Mouse (Mus musculus) lung, postnatal 14 days (tissue): ENCODE measurements around the gene Fam20b.
"Not testable (repeated sequence)": the region's sequence is repeated elsewhere in the genome, so short reads cannot be mapped to it uniquely, and the experiment has no call there.

Source experiments
- DNase-seq: peaks from one replicate; pipeline ENCODE4 v3.0.0; 2021

Fam20b gene

DNA sequence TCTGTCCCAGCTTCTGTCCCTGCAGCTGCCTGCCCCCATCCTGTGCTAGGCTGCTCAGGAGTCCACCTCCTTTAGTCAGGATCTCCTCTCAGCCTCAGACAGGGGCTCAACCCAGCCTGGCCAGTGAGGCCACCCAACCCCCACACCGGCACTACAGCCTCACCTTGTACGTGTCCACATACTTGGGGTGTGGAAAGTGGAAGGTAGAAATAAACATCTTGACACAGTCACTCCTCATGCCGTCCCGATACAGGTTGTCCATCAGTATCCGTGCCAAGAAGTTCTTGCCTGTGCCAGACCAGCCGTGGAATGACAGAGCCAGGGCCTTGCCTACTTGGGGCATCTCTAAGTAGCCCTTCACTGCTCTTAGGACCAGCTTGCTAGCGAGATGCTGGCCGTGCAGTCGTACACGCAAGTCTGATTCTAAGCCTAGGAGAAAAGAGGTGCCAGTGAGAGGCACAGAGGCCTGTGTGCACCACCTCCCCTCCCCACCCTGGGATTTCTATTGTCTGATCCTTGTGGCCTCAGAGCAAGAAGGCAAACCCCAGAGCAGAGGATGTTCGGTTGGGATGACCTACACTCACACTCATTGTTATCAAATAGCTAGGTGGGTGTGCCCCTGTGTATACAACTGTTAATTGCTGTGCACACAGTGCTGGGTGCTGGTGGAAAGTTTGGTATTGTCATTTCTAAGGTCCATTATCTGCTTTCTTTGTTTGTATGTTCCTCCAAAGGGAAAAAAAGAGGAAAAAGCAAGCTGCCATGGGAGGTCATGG lies 49.5 kb downstream of the Fam20b start:
- peak; percentile 35 for DNase-seq

- DNase-seq, result no peak
Observed at GRCm38 (mm10) chr1:156668602-156669001, 50.3 kb downstream of the Fam20b start.

DNA sequence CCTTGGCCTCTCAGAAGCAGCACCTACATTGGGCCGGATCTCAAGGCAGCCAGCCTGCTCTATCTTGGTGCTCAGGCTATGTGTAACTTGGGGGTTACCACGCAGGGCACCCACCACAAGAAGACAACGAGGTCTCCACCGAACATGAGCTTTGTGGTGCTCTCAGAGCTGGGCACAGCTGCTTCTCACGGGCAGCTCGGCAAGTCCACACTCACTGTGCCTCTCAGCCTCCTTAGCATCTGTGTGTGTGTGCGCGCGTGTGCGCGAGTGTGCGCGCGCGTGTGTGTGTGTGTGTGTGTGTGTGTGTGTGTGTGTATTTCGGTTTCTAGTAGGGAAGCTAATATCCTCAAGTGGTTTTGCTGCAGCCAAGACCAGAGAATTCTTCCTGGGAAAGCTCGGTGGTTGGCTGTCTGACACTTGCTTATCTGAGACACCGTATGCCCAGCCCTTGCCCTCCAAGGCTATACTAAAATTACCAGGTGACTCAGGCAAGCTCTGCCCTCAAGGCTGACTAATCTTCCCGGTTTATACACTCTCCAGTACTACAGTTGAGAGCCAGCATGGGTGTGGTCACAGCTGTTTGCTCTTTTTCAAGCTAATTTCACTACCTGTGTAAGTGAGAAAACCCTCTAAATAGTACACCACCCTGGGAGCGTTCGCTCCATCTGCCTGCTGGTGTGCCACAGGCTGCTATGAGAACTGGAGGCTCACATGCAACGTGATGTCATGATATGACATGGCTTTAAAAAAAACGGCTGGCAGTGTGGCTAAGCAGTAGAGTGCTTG lies 51.6 kb downstream of the Fam20b start:
- no peak for DNase-seq

DNA sequence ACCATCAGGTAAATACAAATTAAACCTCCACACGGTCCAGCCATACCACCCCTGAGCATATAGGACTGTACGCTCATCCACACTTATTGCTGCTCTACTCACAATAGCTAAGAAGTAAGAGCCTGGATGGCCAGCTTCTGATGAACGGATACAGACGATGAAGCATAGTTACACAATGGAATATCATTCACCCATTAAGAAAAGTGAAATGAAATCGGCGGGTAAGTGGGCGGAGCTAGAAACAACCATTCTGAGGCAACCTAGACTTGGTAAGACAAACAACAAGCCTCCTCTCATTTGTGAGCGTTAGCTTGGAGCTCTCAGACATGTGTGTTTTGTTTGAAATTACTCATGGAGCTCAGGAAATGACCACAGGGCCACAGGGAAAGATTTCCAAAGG lies 53.1 kb downstream of the Fam20b start:
- DNase-seq, result no peak

DNA sequence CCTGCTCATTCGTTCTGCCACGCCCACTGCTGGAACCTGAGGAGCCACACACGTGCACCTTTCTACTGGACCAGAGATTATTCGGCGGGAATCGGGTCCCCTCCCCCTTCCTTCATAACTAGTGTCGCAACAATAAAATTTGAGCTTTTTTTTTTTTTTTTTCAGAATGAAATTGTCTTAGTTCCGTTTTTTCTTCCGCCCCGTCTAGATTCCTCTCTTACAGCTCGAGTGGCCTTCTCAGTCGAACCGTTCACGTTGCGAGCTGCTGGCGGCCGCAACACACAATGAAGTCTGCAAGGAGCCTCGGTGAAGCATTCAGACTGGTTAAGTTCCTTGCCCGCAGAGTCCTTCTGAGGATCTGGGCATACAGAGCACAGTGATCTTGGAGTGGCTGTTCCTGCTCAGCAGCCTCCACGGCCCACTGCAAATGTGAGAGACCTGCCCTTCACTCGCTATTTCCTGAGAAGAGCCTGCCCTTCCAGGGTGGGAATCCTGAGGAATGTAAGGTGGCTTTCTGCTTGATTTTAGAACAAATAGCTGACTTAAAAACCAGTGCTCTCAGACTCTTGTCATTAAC lies 58.1 kb downstream of the Fam20b start:
- DNase-seq, result not testable (repeated sequence)

- no peak for DNase-seq
Observed at GRCm38 (mm10) chr1:156659906-156660659, 58.8 kb downstream of the Fam20b start.

GRCm38 (mm10) chr1:156658676-156659075 lies 60.2 kb downstream of the Fam20b start:
- no peak for DNase-seq

DNA sequence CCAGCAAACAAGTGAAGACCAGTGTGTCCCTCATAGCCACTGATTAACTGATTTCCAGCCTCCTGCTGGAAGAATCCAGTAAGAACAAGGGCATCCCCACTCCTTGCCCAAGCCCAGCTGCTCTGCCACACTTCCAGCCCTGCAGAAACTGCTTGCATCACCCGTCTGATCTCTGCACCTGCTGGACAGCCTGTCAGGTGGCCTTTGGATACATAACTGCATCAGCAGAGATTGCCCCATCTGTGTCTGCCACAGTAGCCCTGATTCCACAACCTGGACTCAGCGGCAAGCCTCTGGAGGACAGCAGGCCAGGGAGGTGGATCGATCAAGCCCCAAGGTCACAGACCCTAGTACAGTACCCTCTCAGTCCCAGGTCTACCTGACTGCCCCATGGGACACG lies 61.4 kb downstream of the Fam20b start:
- no peak for DNase-seq

DNA sequence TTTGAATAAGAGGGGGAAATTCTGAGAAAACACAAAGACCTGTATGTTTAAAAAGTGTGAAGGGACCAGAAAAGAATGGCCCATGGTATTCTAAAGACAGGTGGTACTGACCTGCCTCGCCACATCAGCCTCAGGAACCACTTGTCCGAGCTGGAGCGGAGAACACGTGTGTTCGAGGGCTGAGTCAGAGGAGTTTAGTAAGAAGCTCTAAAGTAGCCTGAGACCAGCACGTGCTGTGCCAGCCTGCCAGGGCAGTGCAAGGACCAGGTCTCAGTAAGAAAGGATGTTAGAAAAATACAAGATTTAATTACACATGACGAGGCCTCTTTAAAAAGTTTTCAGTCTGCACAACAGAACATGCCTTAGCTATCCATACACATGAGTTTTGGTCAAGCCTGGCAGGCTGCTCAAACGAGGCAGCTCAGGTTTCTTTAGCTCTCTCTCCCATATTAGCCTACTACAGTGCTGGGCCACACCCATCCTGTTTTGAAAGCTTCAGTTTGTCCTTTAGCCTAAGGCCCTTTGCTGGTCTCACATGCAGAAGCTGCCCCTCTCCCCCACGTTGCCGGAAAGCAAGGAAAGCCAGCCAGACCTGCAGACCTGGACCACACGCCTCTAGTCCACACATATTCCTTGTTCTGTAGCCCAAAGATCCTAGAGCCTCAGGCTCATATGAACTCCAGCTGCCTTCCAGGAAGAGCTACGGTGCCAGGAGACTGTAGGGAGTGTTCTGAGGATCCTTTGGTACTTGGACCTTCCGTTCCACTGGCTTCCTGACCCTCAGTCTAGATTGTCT lies 64.0 kb downstream of the Fam20b start:
- DNase-seq, result no peak

DNA sequence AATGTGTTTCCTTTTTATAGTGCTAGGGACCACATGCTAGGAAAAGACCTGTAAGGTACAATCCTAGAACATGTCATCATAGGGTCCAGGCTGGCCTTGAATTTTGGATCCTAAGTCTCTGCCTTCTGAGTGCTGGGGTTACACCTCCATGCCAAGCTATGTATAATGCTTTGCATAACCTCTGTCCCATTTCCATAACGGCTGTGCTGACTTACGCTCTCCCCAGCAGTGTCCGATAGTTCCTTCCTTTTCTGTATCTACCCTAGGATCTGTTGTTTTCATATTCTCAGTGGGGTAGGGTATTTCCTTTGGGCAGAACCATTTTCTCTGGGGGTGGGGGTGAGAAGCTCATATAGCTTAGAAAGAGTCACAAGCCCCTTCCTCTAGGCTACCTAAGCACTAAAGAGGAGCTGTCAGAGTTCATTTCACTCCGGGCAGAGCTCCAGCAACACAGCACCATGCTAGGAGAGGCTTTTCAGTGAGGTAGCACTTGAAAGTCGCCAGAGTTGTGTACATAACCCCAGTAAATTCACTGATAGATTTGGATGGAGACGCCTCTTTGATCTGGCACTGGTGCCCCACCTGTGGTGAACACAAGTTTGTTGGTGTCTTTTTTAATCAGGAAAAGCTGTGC lies 66.6 kb downstream of the Fam20b start:
- no peak for DNase-seq

DNA sequence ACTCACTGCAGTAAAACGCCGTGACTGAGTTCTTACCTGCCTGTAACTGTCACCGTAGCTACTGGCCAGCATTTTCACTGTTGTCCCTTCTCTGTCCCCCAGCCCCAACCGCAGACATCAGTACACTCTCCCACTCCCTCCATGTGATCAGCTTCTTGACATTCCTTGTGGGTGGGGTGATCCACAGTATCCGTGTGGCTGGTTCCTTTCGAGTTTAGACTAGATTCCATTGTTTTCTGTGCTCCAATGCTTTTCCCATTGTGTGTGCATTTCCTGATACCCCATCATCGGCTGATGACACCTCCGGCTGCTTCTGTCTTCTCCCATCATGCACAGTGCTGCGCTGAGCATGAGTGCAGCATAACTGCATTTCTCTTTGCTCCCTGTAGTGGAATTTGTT lies 68.3 kb downstream of the Fam20b start:
- no peak for DNase-seq

DNA sequence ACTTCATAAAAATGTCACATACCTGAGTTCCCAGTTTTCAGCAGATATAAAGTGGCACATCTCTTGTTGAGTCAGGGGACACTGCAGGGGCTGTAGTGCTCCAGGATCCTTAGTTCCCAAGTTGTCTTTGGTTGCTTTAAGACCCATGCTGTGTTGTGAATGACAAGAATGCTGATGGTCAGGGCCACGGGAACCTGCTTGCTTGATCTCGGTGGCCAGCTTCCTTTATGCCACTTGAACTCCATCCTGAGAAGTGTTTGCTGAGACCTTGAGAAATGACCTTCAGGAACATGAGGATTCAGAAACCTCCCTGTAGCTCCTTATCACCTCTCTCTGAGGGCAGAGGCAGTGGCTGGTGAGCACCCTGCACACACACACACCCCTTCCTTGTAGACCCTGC lies 70.2 kb downstream of the Fam20b start:
- no peak for DNase-seq

DNA sequence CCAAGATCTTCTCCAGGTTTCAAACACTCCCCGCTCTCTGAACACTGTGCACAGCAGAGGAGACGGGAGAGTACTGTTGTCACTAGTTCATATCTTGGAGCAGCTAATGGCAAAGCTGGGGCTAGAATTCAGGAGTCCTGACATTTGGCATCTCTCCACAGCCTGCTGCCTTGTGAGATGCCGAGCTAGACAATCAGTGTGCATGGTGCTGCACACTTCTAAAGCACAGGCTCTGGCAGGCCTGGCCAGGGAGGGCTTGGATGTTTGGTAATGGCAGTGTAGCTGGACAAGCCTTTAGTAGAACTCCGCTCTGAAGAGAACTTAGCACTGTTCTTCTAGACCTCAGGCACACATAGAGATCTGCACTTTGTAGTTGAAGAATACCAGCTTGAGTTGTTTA lies 72.9 kb downstream of the Fam20b start:
- DNase-seq, result no peak

- no peak for DNase-seq
Observed at GRCm38 (mm10) chr1:156644780-156645523, 73.9 kb downstream of the Fam20b start.

- no peak for DNase-seq
Observed at GRCm38 (mm10) chr1:156644061-156644460, 74.8 kb downstream of the Fam20b start.

GRCm38 (mm10) chr1:156642813-156643212 lies 76.1 kb downstream of the Fam20b start:
- DNase-seq, result no peak

GRCm38 (mm10) chr1:156641808-156642207 lies 77.1 kb downstream of the Fam20b start:
- DNase-seq, result no peak

- DNase-seq, result no peak
Observed at GRCm38 (mm10) chr1:156640577-156640976, 78.3 kb downstream of the Fam20b start.

GRCm38 (mm10) chr1:156639455-156639854 lies 79.4 kb downstream of the Fam20b start:
- no peak for DNase-seq

DNA sequence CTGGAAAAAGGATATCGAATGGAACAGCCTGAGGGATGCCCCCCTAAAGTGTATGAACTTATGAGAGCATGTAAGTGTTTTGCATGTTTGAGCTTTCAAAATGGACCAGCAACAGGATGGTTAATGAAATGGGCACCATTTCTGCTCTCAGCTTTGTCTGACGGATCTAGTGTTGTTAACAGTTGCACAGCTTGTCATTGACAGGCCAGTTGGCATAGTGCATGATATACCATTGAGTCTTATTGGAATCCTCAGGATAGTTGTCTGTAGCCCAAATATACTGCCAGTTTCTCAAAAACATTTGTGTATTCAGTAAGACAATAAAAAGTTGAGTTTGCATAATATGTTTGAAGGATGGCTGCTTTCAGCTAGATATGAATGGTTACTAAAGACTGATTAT lies 83.7 kb downstream of the Fam20b start:
- no peak for DNase-seq

GRCm38 (mm10) chr1:156633095-156633494 lies 85.8 kb downstream of the Fam20b start:
- DNase-seq, result peak; percentile 33
